Comparison of ENCODE assay signal across 8 mouse cellular contexts in the genomic region with DNA sequence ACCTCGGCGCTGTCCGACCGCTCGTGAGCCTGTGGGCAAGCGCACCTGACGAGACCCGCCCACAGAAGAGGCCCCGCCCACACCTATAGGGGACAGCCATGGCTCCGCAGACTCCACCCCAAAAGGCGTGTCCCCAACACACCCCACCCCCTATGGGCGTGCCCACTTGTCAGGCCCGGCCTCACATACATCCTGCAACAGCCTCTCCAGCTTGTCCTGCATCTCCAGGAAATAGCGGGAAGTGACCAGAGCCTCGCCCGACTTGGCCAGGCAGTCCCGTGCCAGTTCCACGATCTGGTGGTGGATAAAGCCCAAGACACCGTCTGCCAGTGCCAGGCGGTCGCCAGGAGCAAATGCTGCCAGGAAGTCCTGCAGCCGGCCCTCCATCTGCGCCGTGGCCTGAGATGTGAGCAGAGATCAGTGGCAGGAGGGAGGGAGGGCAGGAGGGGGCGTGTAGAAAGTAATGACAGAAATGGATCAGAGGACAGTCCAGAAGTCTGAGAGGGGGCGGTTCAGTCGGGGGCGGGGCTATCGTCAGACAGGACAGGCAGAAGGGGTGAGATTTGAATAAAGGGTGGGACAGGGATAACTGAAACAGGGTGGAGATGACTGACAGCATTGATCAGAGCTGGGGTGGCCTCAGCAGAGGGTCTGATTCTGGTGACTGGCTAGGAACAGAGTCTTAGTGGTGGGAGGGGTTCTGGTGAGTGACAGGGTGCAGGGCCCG. TPM values are rescaled to one million over a fixed set of nuclear protein-coding genes. Genes with fewer than 3 reads are reported as not detected.
DNase-seq lines count a peak whose midpoint lies in the region; ATAC-seq and TF ChIP-seq lines count a peak whose summit lies in the region.

No protein-coding gene starts in this region.

- peaks cover 18% of the 10 kb centered on the region for H3K4me1 ChIP-seq in hindbrain, embryonic 16.5 days (ENCODE audit: control insufficient read depth, insufficient read depth, low read depth, low read length)
- peaks cover 31% of the 10 kb centered on the region for H3K4me1 ChIP-seq in liver, postnatal 0 days (ENCODE audit: insufficient read depth)

- no peak overlapping the region for H3K27ac ChIP-seq in hindbrain, embryonic 16.5 days (ENCODE audit: low read depth, low read length)
- no peak overlapping the region for H3K27ac ChIP-seq in liver, postnatal 0 days (ENCODE audit: low read depth)

- 0 out of 2 replicates have a peak overlapping the region, but pooled peaks have one; percentile 28 for H3K9ac ChIP-seq in hindbrain, embryonic 16.5 days (ENCODE audit: low read depth, low read length)
- no peak overlapping the region for H3K9ac ChIP-seq in liver, postnatal 0 days (replicated peaks)

- TF ChIP-seq CTCF in liver, postnatal 0 days (IDR thresholded peaks at IDR 0.05; ENCODE audit: low read depth): no peak

- no peaks in the 10 kb centered on the region for H3K27me3 ChIP-seq in hindbrain, embryonic 16.5 days (replicated peaks; ENCODE audit: control insufficient read depth, insufficient read depth, low read length)
- H3K27me3 ChIP-seq in liver, postnatal 0 days (ENCODE audit: insufficient read depth, low read length): no peaks in the 10 kb centered on the region

- no peaks in the 10 kb centered on the region for H3K9me3 ChIP-seq in hindbrain, embryonic 16.5 days (ENCODE audit: control insufficient read depth, low read length)
- H3K9me3 ChIP-seq in liver, postnatal 0 days (ENCODE audit: low read length): no peaks in the 10 kb centered on the region

- peak; percentile 94 for DNase-seq in MN1 (ENCODE audit: low spot score)
- peak; percentile 89 for DNase-seq in cerebellum, adult 11 months
- DNase-seq in liver, postnatal 0 days: peak; percentile 80
- DNase-seq in testis, postnatal 10 days (ENCODE audit: low spot score): peak; percentile 80
- DNase-seq in right cerebral cortex, adult 2 months (ENCODE audit: low spot score in 2 of 2): no peak
- no peak for DNase-seq in spleen, postnatal 4 days (ENCODE audit: low spot score in 2 of 2)
- DNase-seq in layer of hippocampus, adult 9-11 months: no peak

- peak overlapping the region; percentile 14; the same call in 1 of the 2 replicates for H3K4me3 ChIP-seq in hindbrain, embryonic 16.5 days (ENCODE audit: low read length)
- no peak overlapping the region for H3K4me3 ChIP-seq in liver, postnatal 0 days (ENCODE audit: low read depth, low read length)

- H3K4me2 ChIP-seq in hindbrain, embryonic 16.5 days (ENCODE audit: low read length): peak overlapping the region; percentile 16; the same call in 1 of the 2 replicates
- H3K4me2 ChIP-seq in liver, postnatal 0 days (ENCODE audit: low read depth, low read length): no peak overlapping the region

- peaks cover 34% of the 10 kb centered on the region for H3K36me3 ChIP-seq in hindbrain, embryonic 16.5 days (ENCODE audit: control insufficient read depth, insufficient read depth, low read length)
- H3K36me3 ChIP-seq in liver, postnatal 0 days (replicated peaks; ENCODE audit: insufficient read depth, low read length): peaks cover 66% of the 10 kb centered on the region

- no peak for TF ChIP-seq EP300 in liver, postnatal 0 days (IDR thresholded peaks at IDR 0.05; ENCODE audit: low read depth)

- ATAC-seq in hindbrain, embryonic 16.5 days: no peak
- ATAC-seq in liver, postnatal 0 days: peak; percentile 19; the same call in 1 of the 2 replicates

- 24% methylated on average over 28 of the region's 30 CpGs for WGBS in hindbrain, embryonic 16.5 days
- WGBS in liver, postnatal 0 days (ENCODE audit: insufficient replicate concordance): 59% methylated on average over 30 of the region's 30 CpGs

RNA-seq across cellular contexts. Expression of gene Pik3r2, which starts 11.6 kb away (rescaled TPM):
- 115 and 118 TPM in 2 replicates for polyA plus RNA-seq in hindbrain, embryonic 16.5 days (2015; fragmentation: Nextera tagmentation; extraction: Ambion mirVana)
- polyA plus RNA-seq in liver, postnatal 0 days (2015; fragmentation: Nextera tagmentation; extraction: Ambion mirVana): 8.9 and 9.0 TPM in 2 replicates

RNA-seq across cellular contexts. Expression of gene Mast3, which starts 16.8 kb away (rescaled TPM):
- 21.9 and 23.9 TPM in 2 replicates for polyA plus RNA-seq in hindbrain, embryonic 16.5 days (2015; fragmentation: Nextera tagmentation; extraction: Ambion mirVana)
- polyA plus RNA-seq in liver, postnatal 0 days (2015; fragmentation: Nextera tagmentation; extraction: Ambion mirVana): 5.2 and 6.0 TPM in 2 replicates

RNA-seq across cellular contexts. Expression of gene Il12rb1, which starts 20.1 kb away (rescaled TPM):
- polyA plus RNA-seq in hindbrain, embryonic 16.5 days (2015; fragmentation: Nextera tagmentation; extraction: Ambion mirVana): 0.11 and 0.14 TPM in 2 replicates
- polyA plus RNA-seq in liver, postnatal 0 days (2015; fragmentation: Nextera tagmentation; extraction: Ambion mirVana): 0.19 and 0.25 TPM in 2 replicates

RNA-seq across cellular contexts. Expression of gene Mpv17l2, which starts 27.4 kb away (rescaled TPM):
- polyA plus RNA-seq in hindbrain, embryonic 16.5 days (2015; fragmentation: Nextera tagmentation; extraction: Ambion mirVana): 48.6 and 49.9 TPM in 2 replicates
- 36.3 and 39.9 TPM in 2 replicates for polyA plus RNA-seq in liver, postnatal 0 days (2015; fragmentation: Nextera tagmentation; extraction: Ambion mirVana)

RNA-seq across cellular contexts. Expression of gene Rab3a, which starts 33.6 kb away (rescaled TPM):
- 622 and 635 TPM in 2 replicates for polyA plus RNA-seq in hindbrain, embryonic 16.5 days (2015; fragmentation: Nextera tagmentation; extraction: Ambion mirVana)
- 3.2 and 3.3 TPM in 2 replicates for polyA plus RNA-seq in liver, postnatal 0 days (2015; fragmentation: Nextera tagmentation; extraction: Ambion mirVana)

Comparison
In these comparisons a context has a peak if more than half of its experiments do, and no peak if none do; other contexts are left out.
1. DNase-seq: peak in MN1 (single experiment), cerebellum, adult 11 months (single experiment), liver, postnatal 0 days (single experiment) and testis, postnatal 10 days (single experiment); none in right cerebral cortex, adult 2 months (0 of 2), spleen, postnatal 4 days (0 of 2) and layer of hippocampus, adult 9-11 months (single experiment).
2. RNA of gene Pik3r2, which starts 11.6 kb away (polyA plus RNA-seq): 115 to 118 TPM in hindbrain, embryonic 16.5 days; 8.9 to 9.0 TPM in liver, postnatal 0 days; every median in the first group is over 10 times any median in the second.